Mouse (Mus musculus): Measurements from ENCODE around the gene Twf1. TPM values are rescaled to one million over a fixed set of nuclear protein-coding genes. Genes with fewer than 3 reads are reported as not detected.

Gene Twf1
- total RNA-seq, 1 experiment: 45.6 TPM

DNA sequence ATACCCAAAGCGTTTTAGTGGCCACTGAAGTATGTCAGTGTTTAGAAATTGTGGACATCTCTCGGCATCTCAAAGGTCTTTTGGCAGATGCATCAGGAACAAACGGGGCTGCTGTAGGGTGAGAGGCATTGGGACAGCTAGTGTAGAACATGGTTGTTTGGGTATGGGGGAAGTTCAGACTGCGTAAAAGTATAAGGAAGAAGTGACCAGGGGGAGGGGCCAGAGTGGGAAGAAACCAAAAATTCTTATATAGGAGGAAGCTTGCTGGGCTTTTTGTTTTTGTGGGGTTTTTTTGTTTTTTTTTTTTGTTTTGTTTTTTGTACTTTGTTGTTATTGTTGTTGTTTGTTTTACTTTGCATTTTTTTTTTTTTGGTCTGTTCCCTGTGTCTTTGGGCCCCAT is 44.8 kb downstream of the Twf1 start:
- in situ Hi-C loops (cut with MboI; ENCODE audit: low sequenced_read_pairs in 2 of 2, unreplicated experiment in 2 of 2): no loop called here
- no peak for TF ChIP-seq CHD2 (IDR thresholded peaks at IDR 0.05; ENCODE audit: low read depth, low read length)
- no peak for TF ChIP-seq MAFK (IDR thresholded peaks at IDR 0.05; ENCODE audit: insufficient read depth, low read depth, low read length)
- no peak overlapping the region for H3K9ac ChIP-seq (ENCODE audit: insufficient read depth, low read depth, low read length, poor library complexity, severe bottlenecking)
- no peak for DNase-seq (ENCODE audit: low read depth, low spot score)
- H3K36me3 ChIP-seq (ENCODE audit: control insufficient read depth, insufficient read depth, low read length, poor library complexity, severe bottlenecking): no peaks in the 10 kb centered on the region
- no peaks in the 10 kb centered on the region for H3K4me1 ChIP-seq (ENCODE audit: control insufficient read depth in 2 of 2, insufficient read depth in 2 of 2, low read length in 2 of 2, poor library complexity in 1 of 2)
- H3K4me3 ChIP-seq (ENCODE audit: insufficient read depth in 1 of 2, low read depth in 1 of 2, low read length in 2 of 2, poor library complexity in 1 of 2, severe bottlenecking in 1 of 2): no peak overlapping the region
- no peaks in the 10 kb centered on the region for H3K9me3 ChIP-seq (ENCODE audit: control insufficient read depth, insufficient read depth, low read depth, low read length)
- no peak overlapping the region for H3K27ac ChIP-seq (ENCODE audit: insufficient read depth, low read depth, low read length, poor library complexity, severe bottlenecking)

DNA sequence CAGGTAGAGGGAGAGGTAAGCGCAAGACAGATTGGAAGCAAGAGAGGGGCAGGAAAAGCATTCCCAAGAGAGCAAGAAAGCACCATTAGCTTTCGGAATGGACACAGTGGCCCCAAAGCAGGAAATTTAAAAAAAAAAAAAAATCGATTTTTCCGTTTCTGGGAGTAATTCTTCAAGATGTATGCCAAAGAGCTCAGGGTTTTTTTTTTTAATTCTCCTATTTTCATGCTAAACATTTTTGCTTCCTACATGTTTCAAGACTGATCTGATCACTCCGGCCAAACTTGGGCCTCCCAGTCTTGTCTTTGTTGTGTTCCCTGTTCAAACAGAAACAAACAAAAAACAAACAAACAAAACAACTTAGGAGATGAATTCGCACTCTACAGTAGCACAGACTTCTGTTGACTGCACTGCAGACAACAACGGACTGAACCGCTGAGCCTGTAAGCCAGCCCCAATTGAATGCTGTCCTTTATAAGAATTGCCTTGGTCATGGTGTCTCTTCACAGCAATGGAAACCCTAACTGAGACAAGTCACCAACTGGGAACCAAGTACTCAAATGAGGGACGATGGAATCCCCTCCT is 45.5 kb downstream of the Twf1 start:
- Histone ChIP-seq H3K4me3 (ENCODE audit: insufficient read depth in 1 of 2, low read depth in 1 of 2, low read length in 2 of 2, poor library complexity in 1 of 2, severe bottlenecking in 1 of 2) (peak overlapping the region; percentile 75 to 91), H3K27ac (ENCODE audit: insufficient read depth, low read depth, low read length, poor library complexity, severe bottlenecking) (no peak overlapping the region), H3K36me3 (ENCODE audit: control insufficient read depth, insufficient read depth, low read length, poor library complexity, severe bottlenecking) (no peaks in the 10 kb centered on the region), H3K9me3 (ENCODE audit: control insufficient read depth, insufficient read depth, low read depth, low read length) (no peaks in the 10 kb centered on the region), H3K4me1 (ENCODE audit: control insufficient read depth in 2 of 2, insufficient read depth in 2 of 2, low read length in 2 of 2, poor library complexity in 1 of 2) (no peaks in the 10 kb centered on the region), H3K9ac (ENCODE audit: insufficient read depth, low read depth, low read length, poor library complexity, severe bottlenecking) (peak overlapping the region; percentile 69)
- TF ChIP-seq HCFC1 (IDR thresholded peaks at IDR 0.05; ENCODE audit: borderline replicate concordance, insufficient read depth, low read length): no peak
- TF ChIP-seq MAFK (IDR thresholded peaks at IDR 0.05; ENCODE audit: insufficient read depth, low read depth, low read length): no peak
- no peak for TF ChIP-seq ZC3H11A (IDR thresholded peaks at IDR 0.05; ENCODE audit: borderline replicate concordance, low read depth, low read length)
- TF ChIP-seq CHD2 (IDR thresholded peaks at IDR 0.05; ENCODE audit: low read depth, low read length): no peak
- no peak for TF ChIP-seq ZNF384 (IDR thresholded peaks at IDR 0.05; ENCODE audit: low read depth, low read length)
- no peak for DNase-seq (ENCODE audit: low read depth, low spot score)
- in situ Hi-C loops (cut with MboI; ENCODE audit: low sequenced_read_pairs in 2 of 2, unreplicated experiment in 2 of 2): no loop called here

DNA sequence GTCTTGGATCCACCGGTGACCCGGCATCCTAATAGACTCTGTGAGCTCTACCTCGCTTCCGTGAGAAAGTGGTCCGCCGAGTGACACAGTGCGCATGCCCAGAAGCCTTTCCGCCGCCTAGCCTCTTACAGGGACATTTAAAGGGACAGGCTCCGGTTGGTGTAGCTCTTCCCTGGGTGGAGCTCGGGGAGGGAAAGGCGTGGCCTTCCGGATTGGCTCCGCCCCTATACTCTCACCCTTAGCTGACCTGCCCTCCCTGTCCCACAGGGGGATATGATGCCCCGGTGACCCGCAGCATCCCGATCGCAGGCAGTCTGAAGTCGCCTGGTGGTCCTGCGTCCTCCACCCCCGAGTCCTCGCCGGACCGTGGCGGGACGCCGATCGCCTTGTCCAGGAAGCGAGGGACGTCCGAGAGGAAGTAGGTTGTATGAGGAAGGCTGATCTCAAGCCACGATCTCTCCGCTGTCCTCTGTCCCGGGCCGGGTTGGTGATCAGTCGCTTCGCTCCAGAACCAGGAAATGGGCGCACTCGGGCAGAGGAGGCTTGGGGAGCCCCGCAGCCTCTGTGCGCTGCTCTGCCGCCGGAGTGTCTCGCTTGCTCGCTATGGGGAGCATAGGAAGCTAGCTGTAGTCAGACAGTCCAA is 46.2 kb downstream of the Twf1 start, which contains the start of the genes Pus7l and Irak4:
Gene Pus7l, minus strand, starts transcription at position 139 of the 643 bp plus-strand sequence.
Gene Irak4, plus strand, starts transcription at position 235 of the 643 bp plus-strand sequence.
- no peak within 1 kb of the TSS; the same call in 1 of the 2 replicates for H3K27ac ChIP-seq (ENCODE audit: insufficient read depth, low read depth, low read length, poor library complexity, severe bottlenecking)
- in situ Hi-C loops (cut with MboI; ENCODE audit: low sequenced_read_pairs in 2 of 2, unreplicated experiment in 2 of 2): no loop called here

DNA sequence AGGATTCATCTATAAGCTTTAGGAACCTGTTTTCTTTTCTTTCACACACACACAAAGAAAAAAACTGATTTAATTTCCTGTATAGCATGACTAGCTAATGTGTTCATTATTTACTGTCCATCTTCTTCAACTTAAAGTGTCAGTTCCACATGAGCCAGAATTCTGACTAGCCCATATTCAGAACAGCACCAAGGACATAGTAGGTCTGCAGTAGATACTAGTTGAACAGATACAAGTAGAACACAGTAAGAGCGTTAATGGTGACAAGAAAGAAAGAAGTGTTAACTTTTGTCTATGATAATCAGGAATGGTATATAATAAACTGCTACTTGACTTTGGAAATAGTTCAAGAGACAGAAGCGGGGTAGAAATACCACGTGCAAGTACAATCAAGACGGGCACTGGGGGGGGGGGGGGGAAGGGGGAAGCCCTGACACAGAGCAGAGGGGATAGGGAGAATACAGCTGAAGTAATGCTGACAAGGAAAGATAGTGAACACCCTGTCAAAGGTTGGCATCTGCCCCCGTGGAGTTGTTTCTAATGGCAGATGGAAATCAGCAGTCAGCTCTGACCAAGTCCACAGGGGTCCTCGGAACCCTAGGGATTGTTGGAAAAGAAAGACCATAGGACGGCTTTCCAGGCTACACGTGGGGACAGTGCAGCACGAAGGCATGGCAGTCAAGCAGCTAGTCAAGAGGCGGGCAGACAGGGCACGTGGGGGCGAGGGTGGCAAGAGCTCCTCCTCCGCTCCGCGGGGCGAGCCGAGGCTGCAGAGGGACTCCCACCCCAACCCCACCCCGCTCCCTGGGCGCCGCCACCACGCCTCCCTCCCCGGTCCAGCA is 46.9 kb downstream of the Twf1 start:
- Histone ChIP-seq H3K36me3 (ENCODE audit: control insufficient read depth, insufficient read depth, low read length, poor library complexity, severe bottlenecking) (no peaks in the 10 kb centered on the region), H3K27ac (ENCODE audit: insufficient read depth, low read depth, low read length, poor library complexity, severe bottlenecking) (no peak overlapping the region), H3K4me1 (ENCODE audit: control insufficient read depth in 2 of 2, insufficient read depth in 2 of 2, low read length in 2 of 2, poor library complexity in 1 of 2) (no peaks in the 10 kb centered on the region), H3K4me3 (ENCODE audit: insufficient read depth in 1 of 2, low read depth in 1 of 2, low read length in 2 of 2, poor library complexity in 1 of 2, severe bottlenecking in 1 of 2) (peak overlapping the region; percentile 75 to 91), H3K9ac (ENCODE audit: insufficient read depth, low read depth, low read length, poor library complexity, severe bottlenecking) (0 out of 2 replicates have a peak overlapping the region, but pooled peaks have one; percentile 10), H3K9me3 (ENCODE audit: control insufficient read depth, insufficient read depth, low read depth, low read length) (no peaks in the 10 kb centered on the region)
- DNase-seq (ENCODE audit: low read depth, low spot score): no peak
- TF ChIP-seq ZC3H11A (IDR thresholded peaks at IDR 0.05; ENCODE audit: borderline replicate concordance, low read depth, low read length) (no peak), ZNF384 (IDR thresholded peaks at IDR 0.05; ENCODE audit: low read depth, low read length) (no peak), HCFC1 (IDR thresholded peaks at IDR 0.05; ENCODE audit: borderline replicate concordance, insufficient read depth, low read length) (no peak), MAFK (IDR thresholded peaks at IDR 0.05; ENCODE audit: insufficient read depth, low read depth, low read length) (no peak), CHD2 (IDR thresholded peaks at IDR 0.05; ENCODE audit: low read depth, low read length) (no peak)
- in situ Hi-C loops (cut with MboI; ENCODE audit: low sequenced_read_pairs in 2 of 2, unreplicated experiment in 2 of 2): no loop called here

More for the DNA sequence above, 46.2 kb downstream of the Twf1 start, which contains the start of the genes Pus7l and Irak4:
- Histone ChIP-seq H3K4me1 (ENCODE audit: control insufficient read depth in 2 of 2, insufficient read depth in 2 of 2, low read length in 2 of 2, poor library complexity in 1 of 2) (no peaks in the 10 kb centered on the region), H3K36me3 (ENCODE audit: control insufficient read depth, insufficient read depth, low read length, poor library complexity, severe bottlenecking) (no peaks in the 10 kb centered on the region), H3K4me3 (ENCODE audit: insufficient read depth in 1 of 2, low read depth in 1 of 2, low read length in 2 of 2, poor library complexity in 1 of 2, severe bottlenecking in 1 of 2) (peak within 1 kb of the TSS; percentile 75 to 91), H3K9ac (ENCODE audit: insufficient read depth, low read depth, low read length, poor library complexity, severe bottlenecking) (peak within 1 kb of the TSS; percentile 69), H3K9me3 (ENCODE audit: control insufficient read depth, insufficient read depth, low read depth, low read length) (no peaks in the 10 kb centered on the region)
- no peak for TF ChIP-seq CHD2 (IDR thresholded peaks at IDR 0.05; ENCODE audit: low read depth, low read length)
- no peak for TF ChIP-seq MAFK (IDR thresholded peaks at IDR 0.05; ENCODE audit: insufficient read depth, low read depth, low read length)
- TF ChIP-seq HCFC1 (IDR thresholded peaks at IDR 0.05; ENCODE audit: borderline replicate concordance, insufficient read depth, low read length): no peak
- no peak for TF ChIP-seq ZC3H11A (IDR thresholded peaks at IDR 0.05; ENCODE audit: borderline replicate concordance, low read depth, low read length)
- TF ChIP-seq ZNF384 (IDR thresholded peaks at IDR 0.05; ENCODE audit: low read depth, low read length): no peak
- peak; percentile 93 for DNase-seq (ENCODE audit: low read depth, low spot score)

Data from ES-E14 (cell line).